Mouse (Mus musculus) kidney, embryonic 15.5 days (tissue): ENCODE data around the gene Tfrc. TPM values are rescaled to one million over a fixed set of nuclear protein-coding genes. Genes with fewer than 3 reads are reported as not detected.

Experiments used
- ATAC-seq: fragments of 200-750 bp; cut with Nextera tagmentation; replicated peaks from 2 replicates; pipeline ENCODE4 v1.8.0; 2017; ENCODE audit warnings: moderate TSS enrichment; ENCODE audit not compliant: low FRiP score
- H3K27ac ChIP-seq: fragments of 300-500 bp; sonication (generic); 2 replicates; pipeline ENCODE4 v1.5.1; 2015; ENCODE audit warnings: mild to moderate bottlenecking, inconsistent platforms
- H3K27me3 ChIP-seq: fragments of 300-500 bp; sonication (generic); 2 replicates; pipeline ENCODE4 v1.6.1; 2015; ENCODE audit warnings: inconsistent platforms
- H3K36me3 ChIP-seq: fragments of 300-500 bp; sonication (generic); 2 replicates; pipeline ENCODE4 v1.6.1; 2015; ENCODE audit warnings: inconsistent platforms
- H3K4me1 ChIP-seq: fragments of 300-500 bp; sonication (generic); 2 replicates; pipeline ENCODE4 v1.6.1; 2015; ENCODE audit warnings: inconsistent platforms
- H3K4me2 ChIP-seq: fragments of 300-500 bp; sonication (generic); 2 replicates; pipeline ENCODE4 v1.6.1; 2015; ENCODE audit warnings: moderate library complexity, mild to moderate bottlenecking, inconsistent platforms
- H3K4me3 ChIP-seq: fragments of 300-500 bp; sonication (generic); replicated peaks from 2 replicates; pipeline ENCODE4 v1.5.1; 2015; ENCODE audit warnings: mild to moderate bottlenecking, inconsistent platforms
- H3K9ac ChIP-seq: fragments of 300-500 bp; sonication (generic); 2 replicates; pipeline ENCODE4 v1.6.1; 2015; ENCODE audit warnings: mild to moderate bottlenecking, inconsistent platforms
- H3K9me3 ChIP-seq: fragments of 300-500 bp; sonication (generic); replicated peaks from 2 replicates; pipeline ENCODE4 v1.6.1; 2016; ENCODE audit warnings: inconsistent platforms
- WGBS: fragments of 180-500 bp; shearing (Covaris S2); methylation state at CpG from one replicate; pipeline ENCODE4 v1.1.7; 2015; ENCODE audit warnings: mixed read lengths; 5-methylcytosine and 5-hydroxymethylcytosine counted together
- polyA plus RNA-seq: library from polyadenylated mRNA; unstranded; fragments of >200 nt; fragmentation: Nextera tagmentation; extraction: Ambion mirVana; gene quantifications from 2 replicates; pipeline ENCODE4 v1.2.1, GENCODE M21; 2015

The Tfrc gene
- polyA plus RNA-seq, 1 experiment from 2014 or later: 50.2 TPM

DNA sequence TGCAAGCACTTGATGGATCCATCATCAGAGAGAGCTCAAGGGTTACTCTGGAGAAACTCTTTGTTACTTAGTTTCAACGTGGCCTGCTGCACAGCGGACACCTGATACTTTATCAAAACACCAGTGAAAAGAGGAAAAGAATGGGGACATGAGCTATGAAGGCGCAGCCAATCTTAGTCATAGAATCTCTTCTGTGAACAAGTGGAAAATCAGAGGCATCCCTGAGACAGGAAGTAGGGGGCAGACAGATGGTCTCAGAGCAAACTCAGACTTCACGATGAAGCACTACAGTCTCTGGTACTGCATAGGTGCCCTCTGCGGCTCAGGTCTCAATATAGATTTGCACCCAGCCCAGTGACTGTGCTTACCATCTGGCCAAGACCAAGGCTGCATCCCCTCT, 14.0 kb upstream of the Tfrc start:
- H3K4me2 ChIP-seq: no peak overlapping the region
- peaks cover 9% of the 10 kb centered on the region; the same call in 1 of the 2 replicates for H3K4me1 ChIP-seq
- no peak overlapping the region for H3K4me3 ChIP-seq
- H3K27ac ChIP-seq: no peak overlapping the region
- WGBS: 33% methylated on average over 5 of the region's 5 CpGs
- no peaks in the 10 kb centered on the region for H3K27me3 ChIP-seq
- ATAC-seq: no peak
- no peak overlapping the region for H3K9ac ChIP-seq
- H3K9me3 ChIP-seq: no peaks in the 10 kb centered on the region
- no peaks in the 10 kb centered on the region for H3K36me3 ChIP-seq

DNA sequence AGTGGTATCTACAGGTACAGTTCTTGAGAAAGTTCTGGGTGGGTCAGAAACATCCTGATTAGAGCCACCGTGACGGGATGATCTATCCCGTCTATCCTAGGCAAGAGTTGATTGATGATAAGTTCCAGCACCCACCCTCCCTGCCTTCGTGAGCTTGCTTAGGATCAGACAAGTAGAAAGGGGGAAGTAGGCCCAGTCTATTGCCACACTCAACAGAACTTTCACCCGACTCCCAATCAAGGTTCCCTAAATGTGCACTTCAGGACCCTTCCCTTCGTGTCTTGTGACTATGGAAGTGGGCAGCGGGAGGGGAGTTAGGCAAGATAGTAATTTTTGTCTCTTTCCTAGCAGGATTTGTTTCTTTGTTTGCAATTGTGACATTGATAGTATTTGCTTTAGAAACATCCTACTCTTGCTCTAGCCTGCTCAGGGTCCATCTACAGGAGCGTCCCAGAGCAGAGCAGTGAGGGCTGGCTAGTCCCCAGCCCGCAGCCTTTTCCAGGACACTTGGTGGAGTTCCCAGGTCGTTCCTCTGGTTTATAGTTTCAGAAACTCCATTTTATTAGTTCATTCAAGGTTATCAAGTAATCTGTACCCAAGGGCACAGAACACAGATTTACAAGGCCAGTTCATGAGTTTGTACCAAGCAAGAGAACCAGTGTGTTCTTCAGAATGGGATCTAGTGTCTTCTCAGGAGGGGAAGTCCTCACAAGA, 13.4 kb upstream of the Tfrc start:
- WGBS: 82% methylated on average over 10 of the region's 10 CpGs
- Histone ChIP-seq H3K4me3 (no peak overlapping the region), H3K4me1 (peaks cover 9% of the 10 kb centered on the region; the same call in 1 of the 2 replicates), H3K27me3 (no peaks in the 10 kb centered on the region), H3K4me2 (no peak overlapping the region), H3K36me3 (no peaks in the 10 kb centered on the region), H3K9ac (no peak overlapping the region), H3K9me3 (no peaks in the 10 kb centered on the region), H3K27ac (no peak overlapping the region)
- no peak for ATAC-seq

DNA sequence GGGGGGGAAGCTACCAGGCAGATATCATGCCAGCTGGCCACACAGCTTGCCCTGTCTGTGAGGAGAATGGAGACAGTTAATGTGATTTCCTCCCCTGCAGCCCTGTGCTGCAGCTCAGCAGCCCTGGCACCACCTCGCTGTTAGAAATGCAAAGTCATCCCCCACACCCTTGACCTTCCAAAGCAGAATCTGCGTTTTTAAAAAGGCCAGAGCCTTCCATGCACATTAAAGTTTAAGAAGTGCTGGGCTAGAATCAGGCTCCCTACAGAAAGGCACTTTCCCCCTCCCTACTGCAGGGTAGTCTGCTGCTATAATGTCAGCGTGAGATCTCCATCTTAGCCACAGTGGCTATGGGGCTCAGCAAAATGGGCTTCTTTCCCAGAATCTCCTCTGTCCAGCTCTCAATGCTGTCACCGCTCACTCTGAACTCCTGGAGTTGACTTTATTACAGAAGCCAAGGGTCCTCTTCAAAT, 10.8 kb upstream of the Tfrc start:
- no peaks in the 10 kb centered on the region for H3K27me3 ChIP-seq
- no peak overlapping the region for H3K27ac ChIP-seq
- no peak overlapping the region for H3K9ac ChIP-seq
- H3K4me2 ChIP-seq: no peak overlapping the region
- no peak for ATAC-seq
- H3K4me3 ChIP-seq: no peak overlapping the region
- WGBS: 32% methylated on average over 4 of the region's 4 CpGs
- peaks cover 9% of the 10 kb centered on the region; the same call in 1 of the 2 replicates for H3K4me1 ChIP-seq
- H3K9me3 ChIP-seq: no peaks in the 10 kb centered on the region
- no peaks in the 10 kb centered on the region for H3K36me3 ChIP-seq

- no peak overlapping the region for H3K9ac ChIP-seq
- no peaks in the 10 kb centered on the region for H3K27me3 ChIP-seq
- H3K4me3 ChIP-seq: no peak overlapping the region
- ATAC-seq: no peak
- H3K4me2 ChIP-seq: no peak overlapping the region
- H3K27ac ChIP-seq: no peak overlapping the region
- 93% methylated on average over 1 of the region's 1 CpGs for WGBS
- H3K9me3 ChIP-seq: no peaks in the 10 kb centered on the region
- no peaks in the 10 kb centered on the region for H3K36me3 ChIP-seq
- H3K4me1 ChIP-seq: peaks cover 9% of the 10 kb centered on the region; the same call in 1 of the 2 replicates
Measured at GRCm38 (mm10) chr16:32599151-32599550, 9.6 kb upstream of the Tfrc start.

DNA sequence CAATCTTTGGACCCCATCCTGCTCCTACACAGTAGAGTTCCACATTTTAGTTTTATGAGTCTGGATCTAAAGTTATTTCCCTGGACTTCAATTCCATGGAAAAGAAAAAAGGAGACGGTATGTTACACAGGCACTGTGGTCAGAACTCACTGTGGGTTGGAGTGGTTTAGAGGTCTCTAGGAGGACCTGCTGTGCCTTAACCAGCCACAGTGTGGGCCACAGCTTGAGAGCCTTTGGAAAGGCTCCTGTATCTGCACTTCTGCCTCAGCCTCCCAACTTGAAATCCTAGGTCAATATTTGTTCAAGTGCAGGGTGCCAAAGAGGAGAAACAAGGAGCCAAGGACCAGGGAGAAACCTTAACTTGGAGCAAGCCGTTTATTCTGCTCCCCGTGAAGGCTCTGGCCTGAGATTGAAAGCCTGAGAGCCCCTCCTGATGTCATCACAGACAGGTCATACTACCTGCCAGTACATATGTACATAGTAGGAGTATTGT, 6.5 kb upstream of the Tfrc start:
- no peak overlapping the region for H3K4me3 ChIP-seq
- H3K27ac ChIP-seq: no peak overlapping the region
- H3K4me2 ChIP-seq: no peak overlapping the region
- no peaks in the 10 kb centered on the region for H3K9me3 ChIP-seq
- H3K27me3 ChIP-seq: no peaks in the 10 kb centered on the region
- 80% methylated on average over 3 of the region's 3 CpGs for WGBS
- peaks cover 4% of the 10 kb centered on the region; the same call in 1 of the 2 replicates for H3K4me1 ChIP-seq
- no peak overlapping the region for H3K9ac ChIP-seq
- ATAC-seq: no peak
- H3K36me3 ChIP-seq: no peaks in the 10 kb centered on the region

DNA sequence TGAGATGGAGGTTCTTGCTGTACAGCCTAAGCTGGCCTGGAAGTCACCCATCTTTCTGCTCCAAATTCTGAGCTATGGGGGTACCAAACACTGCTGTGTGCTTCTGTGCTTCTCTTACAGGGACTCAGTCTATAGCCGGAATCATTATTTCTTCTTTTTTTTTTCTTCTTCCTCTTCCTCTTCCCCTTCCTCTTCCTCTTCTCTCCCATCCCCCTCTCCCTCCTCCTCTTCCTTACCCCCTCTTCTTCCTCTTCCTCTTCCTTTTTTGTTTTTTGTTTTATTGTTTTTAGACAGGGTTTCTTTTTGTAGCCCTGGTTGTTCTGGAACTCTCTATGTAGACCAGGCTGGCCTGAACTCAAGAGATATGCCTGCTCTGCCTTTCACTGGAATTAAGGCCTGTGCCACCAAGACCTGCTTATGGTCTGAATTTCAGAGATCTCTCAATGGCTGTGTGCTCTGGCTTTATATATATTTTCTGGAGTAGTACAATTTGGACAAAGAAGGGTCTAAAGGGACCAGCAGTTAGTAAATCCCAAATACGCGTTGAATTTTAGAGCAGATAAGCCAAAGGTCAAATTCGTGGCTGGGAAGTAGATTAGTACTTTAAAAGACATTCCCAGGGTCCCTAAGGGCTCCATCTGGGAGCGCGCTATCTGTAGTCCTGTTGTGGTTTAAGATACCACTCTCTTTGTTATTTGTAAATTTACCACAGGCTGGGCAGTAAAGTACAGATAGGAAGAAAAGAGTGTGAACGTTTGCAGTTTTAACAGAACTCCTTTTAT, 967 bp upstream of the Tfrc start:
- Histone ChIP-seq H3K27me3 (no peaks in the 10 kb centered on the region), H3K4me2 (peak overlapping the region; percentile 87), H3K9ac (no peak overlapping the region), H3K4me3 (peak overlapping the region; percentile 87), H3K27ac (peak overlapping the region; percentile 96), H3K36me3 (no peaks in the 10 kb centered on the region), H3K4me1 (peaks cover 13% of the 10 kb centered on the region), H3K9me3 (no peaks in the 10 kb centered on the region)
- WGBS: 49% methylated on average over 7 of the region's 7 CpGs
- no peak for ATAC-seq

DNA sequence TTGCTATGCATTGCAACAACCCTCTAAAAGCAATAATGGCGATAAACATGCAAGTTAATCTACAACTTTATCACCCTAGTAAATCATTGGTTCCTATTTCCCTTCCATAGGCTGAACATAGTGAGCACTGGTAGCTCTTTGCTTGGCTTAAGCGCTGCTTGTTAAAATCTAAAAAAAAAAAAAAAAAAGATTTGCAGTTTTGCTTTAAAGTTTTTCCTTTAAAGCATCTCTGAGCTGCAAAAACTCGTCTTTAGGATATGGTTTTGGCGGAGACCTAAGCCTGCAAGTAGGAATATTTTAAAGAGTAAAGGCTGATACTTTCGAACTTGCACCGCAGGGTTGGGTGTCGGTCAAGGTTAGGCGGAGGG, 392 bp upstream of the Tfrc start:
- Histone ChIP-seq H3K4me3 (peak overlapping the region; percentile 87), H3K4me2 (peak overlapping the region; percentile 87), H3K27me3 (no peaks in the 10 kb centered on the region), H3K9ac (peak overlapping the region; percentile 29; the same call in 1 of the 2 replicates), H3K9me3 (no peaks in the 10 kb centered on the region), H3K36me3 (no peaks in the 10 kb centered on the region), H3K4me1 (peaks cover 13% of the 10 kb centered on the region), H3K27ac (peak overlapping the region; percentile 96)
- no peak for ATAC-seq
- 4% methylated on average over 8 of the region's 8 CpGs for WGBS

DNA sequence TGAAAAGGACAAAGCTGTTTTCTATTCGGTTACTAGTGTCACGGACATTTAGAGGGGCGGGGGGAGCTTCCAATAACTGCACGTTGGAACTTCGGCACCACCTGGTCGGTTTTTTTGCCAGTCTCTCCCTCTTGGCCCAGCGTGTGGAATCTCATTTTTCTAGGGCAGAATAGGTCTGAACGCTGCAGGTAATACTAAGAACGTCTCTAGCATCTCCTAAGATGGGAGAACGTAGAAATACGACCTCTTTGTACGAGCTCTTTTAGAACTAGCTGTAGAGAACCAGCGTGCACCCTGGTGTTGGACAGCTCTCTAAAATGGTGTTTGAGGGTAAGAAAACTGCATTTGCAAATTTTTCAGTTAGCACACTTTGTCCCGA, 670 bp downstream of the Tfrc start:
- ATAC-seq: no peak

GRCm38 (mm10) chr16:32610460-32611255, 1.9 kb downstream of the Tfrc start:
- Histone ChIP-seq H3K4me3 (peak overlapping the region; percentile 87), H3K27me3 (no peaks in the 10 kb centered on the region), H3K4me1 (peaks cover 13% of the 10 kb centered on the region), H3K9ac (0 out of 2 replicates have a peak overlapping the region, but pooled peaks have one; percentile 21), H3K9me3 (no peaks in the 10 kb centered on the region), H3K4me2 (peak overlapping the region; percentile 87), H3K36me3 (peaks cover 18% of the 10 kb centered on the region), H3K27ac (no peak overlapping the region)
- no peak for ATAC-seq
- WGBS: 76% methylated on average over 5 of the region's 5 CpGs

More for the DNA sequence above, 670 bp downstream of the Tfrc start:
- peak overlapping the region; percentile 87 for H3K4me2 ChIP-seq
- no peaks in the 10 kb centered on the region for H3K27me3 ChIP-seq
- H3K9ac ChIP-seq: peak overlapping the region; percentile 86
- no peaks in the 10 kb centered on the region for H3K9me3 ChIP-seq
- peaks cover 6% of the 10 kb centered on the region for H3K36me3 ChIP-seq
- H3K4me3 ChIP-seq: peak overlapping the region; percentile 87
- WGBS: under 1% methylated on average over 14 of the region's 14 CpGs
- peak overlapping the region; percentile 96 for H3K27ac ChIP-seq
- peaks cover 13% of the 10 kb centered on the region for H3K4me1 ChIP-seq

- Histone ChIP-seq H3K36me3 (peaks cover 29% of the 10 kb centered on the region), H3K9me3 (no peaks in the 10 kb centered on the region), H3K4me1 (peaks cover 13% of the 10 kb centered on the region), H3K27ac (no peak overlapping the region), H3K9ac (no peak overlapping the region), H3K27me3 (no peaks in the 10 kb centered on the region), H3K4me3 (no peak overlapping the region), H3K4me2 (no peak overlapping the region)
- WGBS: 88% methylated on average over 1 of the region's 1 CpGs
- ATAC-seq: no peak
Measured at GRCm38 (mm10) chr16:32612052-32612451, 3.3 kb downstream of the Tfrc start.

GRCm38 (mm10) chr16:32613269-32613834, 4.6 kb downstream of the Tfrc start:
- H3K27me3 ChIP-seq: no peaks in the 10 kb centered on the region
- no peak overlapping the region for H3K4me2 ChIP-seq
- no peak overlapping the region for H3K27ac ChIP-seq
- 82% methylated on average over 3 of the region's 3 CpGs for WGBS
- H3K36me3 ChIP-seq: peaks cover 39% of the 10 kb centered on the region
- no peak for ATAC-seq
- H3K9ac ChIP-seq: no peak overlapping the region
- no peak overlapping the region for H3K4me3 ChIP-seq
- peaks cover 7% of the 10 kb centered on the region for H3K4me1 ChIP-seq
- no peaks in the 10 kb centered on the region for H3K9me3 ChIP-seq
